Mouse (Mus musculus) MEL (cell line): ENCODE measurements around the gene Usp5. TPM values are rescaled to one million over a fixed set of nuclear protein-coding genes. Genes with fewer than 3 reads are reported as not detected.

Experiments
- DNase-seq: peaks from one replicate; pipeline ENCODE4 v3.0.0; 2011; ENCODE audit warnings: low read depth, low spot score
- H3K27ac ChIP-seq: 2 replicates; pipeline ENCODE4 v1.5.1; 2012; ENCODE audit warnings: low read depth, mild to moderate bottlenecking, control low read depth, low read length, moderate library complexity; ENCODE audit not compliant: control insufficient read depth
- H3K27me3 ChIP-seq, 2 experiments: fragments of 150-350 bp in 1 of 2; sonication (generic) in 1 of 2; 2 replicates each; pipeline ENCODE4 v1.6.1; 2012; ENCODE audit warnings: low read length in 2 of 2, mild to moderate bottlenecking in 2 of 2, improper control_type of control experiment in 1 of 2, moderate library complexity in 1 of 2; ENCODE audit not compliant: insufficient read depth in 2 of 2, control insufficient read depth in 1 of 2
- H3K36me3 ChIP-seq, 2 experiments: 2 replicates each; pipeline ENCODE4 v1.6.1; 2012 to 2014; ENCODE audit warnings: low read length in 2 of 2, improper control_type of control experiment in 1 of 2, inconsistent platforms in 1 of 2, mild to moderate bottlenecking in 1 of 2; ENCODE audit not compliant: insufficient read depth in 2 of 2, control insufficient read depth in 1 of 2
- H3K4me1 ChIP-seq, 2 experiments: fragments of 150-350 bp in 1 of 2; sonication (generic) in 1 of 2; 2 replicates each; pipeline ENCODE4 v1.6.1; 2012; ENCODE audit warnings: low read length in 2 of 2, improper control_type of control experiment in 1 of 2, mild to moderate bottlenecking in 1 of 2; ENCODE audit not compliant: insufficient read depth in 2 of 2, control insufficient read depth in 1 of 2
- H3K4me3 ChIP-seq, 2 experiments: fragments of 150-350 bp in 1 of 2; sonication (generic) in 1 of 2; 2 replicates each; pipeline ENCODE4 v1.5.1; 2012; ENCODE audit warnings: low read depth in 2 of 2, low read length in 2 of 2, mild to moderate bottlenecking in 2 of 2, moderate library complexity in 2 of 2, control low read depth in 1 of 2, improper control_type of control experiment in 1 of 2; ENCODE audit not compliant: control insufficient read depth in 1 of 2, insufficient read depth in 1 of 2
- H3K79me2 ChIP-seq: 2 replicates; pipeline ENCODE4 v1.6.1; 2012; ENCODE audit warnings: mild to moderate bottlenecking, low read length, moderate library complexity; ENCODE audit not compliant: control insufficient read depth, poor library complexity, insufficient read depth
- H3K9ac ChIP-seq: 2 replicates; pipeline ENCODE4 v1.6.1; 2012; ENCODE audit warnings: low read depth, mild to moderate bottlenecking, control low read depth, low read length, moderate library complexity; ENCODE audit not compliant: control insufficient read depth, poor library complexity, severe bottlenecking
- H3K9me3 ChIP-seq: fragments of 150-350 bp; sonication (generic); replicated peaks from 2 replicates; pipeline ENCODE4 v1.6.1; 2012; ENCODE audit warnings: mild to moderate bottlenecking, low read length, improper control_type of control experiment, moderate library complexity; ENCODE audit not compliant: insufficient read depth
- CHD1 ChIP-seq: IDR thresholded peaks from 2 replicates; pipeline ENCODE4 v1.6.1; 2012; ENCODE audit warnings: low read depth, mild to moderate bottlenecking, inconsistent platforms, low read length, improper control_type of control experiment
- CHD2 ChIP-seq: IDR thresholded peaks from 2 replicates; pipeline ENCODE4 v1.6.1; 2011; ENCODE audit warnings: low read length, improper control_type of control experiment
- E2F4 ChIP-seq: IDR thresholded peaks from 2 replicates; pipeline ENCODE4 v1.6.1; 2011; ENCODE audit warnings: low read depth, low read length, improper control_type of control experiment, borderline replicate concordance
- ELF1 ChIP-seq: IDR thresholded peaks from 2 replicates; pipeline ENCODE4 v1.6.1; 2014; ENCODE audit warnings: low read depth, mild to moderate bottlenecking, inconsistent platforms, low read length, improper control_type of control experiment, moderate library complexity
- ETS1 ChIP-seq: IDR thresholded peaks from 2 replicates; pipeline ENCODE4 v1.6.1; 2012; ENCODE audit warnings: low read depth, mild to moderate bottlenecking, inconsistent platforms, low read length, improper control_type of control experiment, moderate library complexity
- GABPA ChIP-seq: IDR thresholded peaks from 2 replicates; pipeline ENCODE4 v1.6.1; 2012; ENCODE audit warnings: low read depth, mild to moderate bottlenecking, inconsistent platforms, low read length, improper control_type of control experiment, moderate library complexity
- GATA1 ChIP-seq: IDR thresholded peaks from 2 replicates; pipeline ENCODE4 v1.6.1; 2011; ENCODE audit warnings: low read depth, low read length, improper control_type of control experiment
- HCFC1 ChIP-seq: IDR thresholded peaks from 2 replicates; pipeline ENCODE4 v1.6.1; 2012; ENCODE audit warnings: low read depth, mild to moderate bottlenecking, inconsistent platforms, low read length, improper control_type of control experiment, moderate library complexity
- KAT2A ChIP-seq: conservative IDR thresholded peaks from 2 replicates; pipeline ENCODE4 v1.6.1; 2012; ENCODE audit warnings: low read depth, low read length, improper control_type of control experiment, inconsistent platforms
- MAX ChIP-seq: IDR thresholded peaks from 2 replicates; pipeline ENCODE4 v1.6.1; 2011; ENCODE audit warnings: low read length, improper control_type of control experiment
- MYC ChIP-seq: IDR thresholded peaks from 2 replicates; pipeline ENCODE4 v1.6.1; 2011; ENCODE audit warnings: low read depth, mild to moderate bottlenecking, low read length, improper control_type of control experiment, moderate library complexity
- NRF1 ChIP-seq: IDR thresholded peaks from 2 replicates; pipeline ENCODE4 v1.6.1; 2014; ENCODE audit warnings: low read depth, mild to moderate bottlenecking, inconsistent platforms, low read length, improper control_type of control experiment, moderate library complexity; ENCODE audit not compliant: poor library complexity, insufficient read depth, severe bottlenecking
- POLR2AphosphoS2 ChIP-seq: IDR thresholded peaks from 2 replicates; pipeline ENCODE4 v1.6.1; 2011; ENCODE audit warnings: low read length, improper control_type of control experiment
- POLR2AphosphoS5 ChIP-seq: IDR thresholded peaks from 2 replicates; pipeline ENCODE4 v1.6.1; 2012; ENCODE audit warnings: low read depth, borderline replicate concordance, mild to moderate bottlenecking, inconsistent platforms, low read length, moderate library complexity, mixed read lengths
- RCOR1 ChIP-seq: IDR thresholded peaks from 2 replicates; pipeline ENCODE4 v1.6.1; 2012; ENCODE audit warnings: low read depth, mild to moderate bottlenecking, inconsistent platforms, low read length, improper control_type of control experiment
- TAL1 ChIP-seq: IDR thresholded peaks from 2 replicates; pipeline ENCODE4 v1.6.1; 2012; ENCODE audit warnings: mild to moderate bottlenecking, inconsistent platforms, low read length, moderate library complexity, mixed read lengths
- TBP ChIP-seq: IDR thresholded peaks from 2 replicates; pipeline ENCODE4 v1.8.0; 2011; ENCODE audit warnings: low read depth, low read length, improper control_type of control experiment
- TCF12 ChIP-seq: IDR thresholded peaks from 2 replicates; pipeline ENCODE4 v1.6.1; 2014; ENCODE audit warnings: low read depth, mild to moderate bottlenecking, inconsistent platforms, low read length, improper control_type of control experiment, moderate library complexity
- UBTF ChIP-seq: IDR thresholded peaks from 2 replicates; pipeline ENCODE4 v1.6.1; 2012; ENCODE audit warnings: low read depth, mild to moderate bottlenecking, inconsistent platforms, low read length, improper control_type of control experiment, moderate library complexity, borderline replicate concordance; ENCODE audit not compliant: insufficient read depth
- USF2 ChIP-seq, 2 experiments: IDR thresholded peaks; 2 replicates each; pipeline ENCODE4 v1.6.1; 2011 to 2012; ENCODE audit warnings: improper control_type of control experiment in 2 of 2, low read length in 2 of 2, borderline replicate concordance in 1 of 2, inconsistent platforms in 1 of 2, low read depth in 1 of 2, mild to moderate bottlenecking in 1 of 2; ENCODE audit not compliant: insufficient read depth in 1 of 2
- ZC3H11A ChIP-seq: IDR thresholded peaks from 2 replicates; pipeline ENCODE4 v1.6.1; 2012; ENCODE audit warnings: low read depth, mild to moderate bottlenecking, inconsistent platforms, low read length, improper control_type of control experiment
- ZKSCAN1 ChIP-seq: IDR thresholded peaks from 2 replicates; pipeline ENCODE4 v1.6.1; 2012; ENCODE audit warnings: low read depth, mild to moderate bottlenecking, inconsistent platforms, low read length, improper control_type of control experiment, moderate library complexity
- polyA plus RNA-seq, 2 experiments: library from polyadenylated mRNA; stranded (reverse) in 1 of 2; unstranded in 1 of 2; fragments of >175 nt in 1 of 2; fragments of >200 nt in 1 of 2; gene quantifications; 2 replicates each; pipeline versions ENCODE4 v1.2.1 to v1.2.4; 2012; ENCODE audit warnings: low replicate concordance in 2 of 2, low read depth in 1 of 2; ENCODE audit not compliant: insufficient read length in 2 of 2, insufficient read depth in 1 of 2, missing spikeins in 1 of 2
- total RNA-seq: library from RNA; depleted of rRNA; stranded (reverse); fragments of 300-350 nt; gene quantifications from 2 replicates; pipeline ENCODE4 v1.2.3, GENCODE M21; 2012

Gene Usp5
- total and polyA plus RNA-seq, 3 experiments: 102 to 129 TPM; not detected in 1

DNA sequence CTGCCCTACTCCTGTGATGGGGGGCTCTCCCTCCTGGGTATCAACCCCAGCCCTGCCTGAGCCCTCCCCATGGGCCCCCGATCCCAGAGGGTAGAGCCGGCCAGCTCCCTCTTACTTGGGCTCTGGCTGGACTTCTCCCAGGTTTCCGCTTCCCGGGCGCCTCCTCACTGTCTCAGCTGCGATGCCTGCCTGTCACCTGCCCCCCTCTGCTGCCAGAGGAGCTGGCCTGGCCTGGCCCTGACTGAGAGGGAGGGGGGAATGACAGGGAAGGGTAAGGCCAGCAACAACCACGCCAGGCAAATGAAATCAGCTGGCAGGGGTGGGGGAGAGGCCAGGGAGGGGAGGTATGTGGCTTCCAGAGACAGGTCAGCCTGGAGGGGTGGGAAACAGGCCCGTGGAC lies 10.5 kb upstream of the Usp5 start:
- TF ChIP-seq GABPA (no peak), ELF1 (no peak), POLR2AphosphoS5 (no peak), TCF12 (no peak), KAT2A (no peak), NRF1 (no peak), UBTF (no peak), RCOR1 (no peak)
- no peak overlapping the region for H3K4me3 ChIP-seq
- no peaks in the 10 kb centered on the region for H3K79me2 ChIP-seq

DNA sequence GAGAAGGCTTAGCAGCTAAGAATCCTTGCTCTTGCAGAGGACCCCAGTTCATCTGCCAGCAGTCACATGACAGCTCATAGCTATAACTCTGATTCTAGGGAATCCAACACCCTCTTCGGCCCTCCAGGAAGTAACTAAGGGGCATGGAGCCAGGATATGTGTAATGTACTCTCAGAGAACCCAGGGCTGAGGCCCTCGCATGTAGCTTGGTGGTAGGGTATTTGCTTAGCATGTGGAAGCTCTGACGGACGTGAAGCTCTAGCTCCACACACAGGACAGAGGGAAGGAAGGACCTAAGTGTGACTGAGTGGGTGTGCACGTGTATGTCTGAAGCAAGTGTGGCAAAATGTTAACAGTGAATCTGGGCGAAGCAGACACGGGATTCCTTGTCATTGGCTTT lies 7.1 kb upstream of the Usp5 start:
- H3K79me2 ChIP-seq: no peaks in the 10 kb centered on the region
- H3K9me3 ChIP-seq: no peaks in the 10 kb centered on the region
- H3K4me1 ChIP-seq: peaks cover 0 to 9% of the 10 kb centered on the region in 2 experiments; a peak in 3 of 4 replicates
- H3K36me3 ChIP-seq: no peaks in the 10 kb centered on the region
- H3K27me3 ChIP-seq: no peaks in the 10 kb centered on the region
- no peak for DNase-seq
- H3K4me3 ChIP-seq: no peak overlapping the region
- no peak overlapping the region for H3K27ac ChIP-seq
- TF ChIP-seq TAL1 (no peak), POLR2AphosphoS2 (no peak), TBP (no peak), POLR2AphosphoS5 (no peak), MYC (no peak), KAT2A (no peak), CHD2 (no peak), NRF1 (no peak), USF2 (IDR thresholded peaks at IDR 0.05; ENCODE audit: borderline replicate concordance in 1 of 2, insufficient read depth in 1 of 2, low read depth in 1 of 2, low read length in 2 of 2) (no peak), E2F4 (no peak), MAX (no peak), ETS1 (no peak), HCFC1 (no peak), GATA1 (no peak), ZC3H11A (no peak), ZKSCAN1 (no peak), UBTF (no peak), CHD1 (no peak)
- TF ChIP-seq, all 39 proteins: peak for 0
- H3K9ac ChIP-seq: no peak overlapping the region

More for the DNA sequence above, 10.5 kb upstream of the Usp5 start:
- Histone ChIP-seq H3K36me3 (no peaks in the 10 kb centered on the region), H3K27ac (no peak overlapping the region), H3K9me3 (no peaks in the 10 kb centered on the region), H3K9ac (no peak overlapping the region), H3K27me3 (no peaks in the 10 kb centered on the region), H3K4me1 (peaks cover 0 to 9% of the 10 kb centered on the region in 2 experiments; a peak in 3 of 4 replicates)
- DNase-seq: no peak
